Mouse (Mus musculus) natural killer cell, adult 2 months (primary cell): ENCODE results near the gene Siae.

ENCODE experiments used
- DNase-seq, 2 experiments: peaks; one replicate each; pipeline ENCODE4 v3.0.0; 2022; ENCODE audit warnings: low spot score in 2 of 2

Gene Siae

GRCm38 (mm10) chr9:37625641-37626040, 70.1 kb downstream of the Siae start:
- DNase-seq: no peak

- no peak for DNase-seq
Observed at GRCm38 (mm10) chr9:37626103-37626567, 70.6 kb downstream of the Siae start.

- no peak for DNase-seq
Observed at GRCm38 (mm10) chr9:37627263-37627662, 71.8 kb downstream of the Siae start.

GRCm38 (mm10) chr9:37628581-37628980, 73.1 kb downstream of the Siae start:
- DNase-seq: no peak

- no peak for DNase-seq
Observed at GRCm38 (mm10) chr9:37629941-37630340, 74.4 kb downstream of the Siae start.

GRCm38 (mm10) chr9:37632305-37632704, 76.8 kb downstream of the Siae start:
- no peak for DNase-seq

- DNase-seq: no peak
Observed at GRCm38 (mm10) chr9:37634269-37634668, 78.8 kb downstream of the Siae start.

- peak in 1 of 2 experiments; percentile 20 for DNase-seq
Observed at GRCm38 (mm10) chr9:37636335-37636734, 80.8 kb downstream of the Siae start.

- DNase-seq: no peak
Observed at GRCm38 (mm10) chr9:37636800-37637542, 81.5 kb downstream of the Siae start.

GRCm38 (mm10) chr9:37638721-37639120, 83.2 kb downstream of the Siae start:
- no peak for DNase-seq

GRCm38 (mm10) chr9:37646246-37646645, 90.7 kb downstream of the Siae start:
- no peak for DNase-seq

- no peak for DNase-seq
Observed at GRCm38 (mm10) chr9:37650639-37651038, 95.1 kb downstream of the Siae start.

- no peak for DNase-seq
Observed at GRCm38 (mm10) chr9:37653836-37654235, 98.3 kb downstream of the Siae start.

- peak in 1 of 2 experiments; percentile 10 for DNase-seq
Observed at GRCm38 (mm10) chr9:37655961-37656360, 100.5 kb downstream of the Siae start.

GRCm38 (mm10) chr9:37656439-37656881, 101.0 kb downstream of the Siae start:
- peak in 1 of 2 experiments; percentile 64 for DNase-seq

GRCm38 (mm10) chr9:37656931-37657481, 101.5 kb downstream of the Siae start, which contains the start of gene Tbrg1:
Gene Tbrg1, minus strand, starts transcription at chr9:37657312.
- peak; percentile 52 to 53 for DNase-seq

- no peak for DNase-seq
Observed at GRCm38 (mm10) chr9:37659413-37659812, 103.9 kb downstream of the Siae start.

GRCm38 (mm10) chr9:37663210-37663609, 107.7 kb downstream of the Siae start:
- no peak for DNase-seq

GRCm38 (mm10) chr9:37664604-37665003, 109.1 kb downstream of the Siae start:
- no peak for DNase-seq

- no peak for DNase-seq
Observed at GRCm38 (mm10) chr9:37666045-37666444, 110.5 kb downstream of the Siae start.

GRCm38 (mm10) chr9:37669115-37669514, 113.6 kb downstream of the Siae start, which contains the start of gene Panx3:
Gene Panx3, minus strand, starts transcription at chr9:37669235.
- no peak for DNase-seq

GRCm38 (mm10) chr9:37669678-37670077, 114.2 kb downstream of the Siae start:
- DNase-seq: no peak

- no peak for DNase-seq
Observed at GRCm38 (mm10) chr9:37670261-37670660, 114.8 kb downstream of the Siae start.
